Comparison of ENCODE assay signal across 9 mouse cellular contexts in genomic region chr10:79716254-79716987, GRCm38 (mm10). TPM values are rescaled to one million over a fixed set of nuclear protein-coding genes. Genes with fewer than 3 reads are reported as not detected.
DNase-seq lines count a peak whose midpoint lies in the region; ATAC-seq and TF ChIP-seq lines count a peak whose summit lies in the region.
"Had no signal": no experiment of that assay in that cellular context is flagged by ENCODE, and none has a peak within 500 bp of the region (broad histone marks: within the 10 kb centered on the region; RNA-seq: fewer than 3 reads in every experiment).

Gene Hcn2, plus strand, starts transcription at chr10:79716634.

- TF ChIP-seq CTCF in midbrain, postnatal 0 days (IDR thresholded peaks at IDR 0.05) = no peak

- H3K4me2 ChIP-seq in forebrain, embryonic 14.5 days (ENCODE audit: low read length) = peak within 1 kb of the TSS; percentile 95
- H3K4me2 ChIP-seq in midbrain, postnatal 0 days (ENCODE audit: low read depth, low read length, poor library complexity, severe bottlenecking) = peak within 1 kb of the TSS; percentile 66

- peak within 1 kb of the TSS; percentile 69 for H3K9ac ChIP-seq in forebrain, embryonic 14.5 days (ENCODE audit: low read length)
- H3K9ac ChIP-seq in midbrain, postnatal 0 days (replicated peaks; ENCODE audit: low read length, poor library complexity, severe bottlenecking) = peak within 1 kb of the TSS; percentile 84

- 1% methylated on average over 49 of the region's 91 CpGs for WGBS in forebrain, embryonic 14.5 days
- 2% methylated on average over 34 of the region's 91 CpGs for WGBS in midbrain, postnatal 0 days

- peak within 1 kb of the TSS; percentile 53 for H3K4me3 ChIP-seq in brown adipose tissue, adult 24 weeks (ENCODE audit: insufficient read depth, low read depth, low read length)
- peak within 1 kb of the TSS; percentile 59 for H3K4me3 ChIP-seq in forebrain, embryonic 14.5 days (ENCODE audit: low read depth, low read length)
- peak within 1 kb of the TSS; percentile 83 for H3K4me3 ChIP-seq in midbrain, postnatal 0 days (ENCODE audit: low read depth, low read length)

- H3K4me1 ChIP-seq in brown adipose tissue, adult 24 weeks (ENCODE audit: control insufficient read depth, insufficient read depth, insufficient read length, low read length) = peaks cover 3% of the 10 kb centered on the region; the same call in 1 of the 2 replicates
- peaks cover 3% of the 10 kb centered on the region; the same call in 1 of the 2 replicates for H3K4me1 ChIP-seq in forebrain, embryonic 14.5 days (ENCODE audit: control insufficient read depth, insufficient read depth, low read length)
- H3K4me1 ChIP-seq in midbrain, postnatal 0 days (ENCODE audit: insufficient read depth, low read length) = no peaks in the 10 kb centered on the region; the same call in 1 of the 2 replicates

- H3K9me3 ChIP-seq in forebrain, embryonic 14.5 days (replicated peaks; ENCODE audit: control insufficient read depth, low read length) = no peaks in the 10 kb centered on the region
- no peaks in the 10 kb centered on the region for H3K9me3 ChIP-seq in midbrain, postnatal 0 days (ENCODE audit: low read length)

- DNase-seq in layer of hippocampus, adult 8-10 months (ENCODE audit: low spot score in 2 of 2) = no peak
- no peak for DNase-seq in layer of hippocampus, adult 9-11 months
- no peak for DNase-seq in forebrain, embryonic 14.5 days (ENCODE audit: low spot score)
- no peak for DNase-seq in layer of hippocampus, postnatal 14 days (ENCODE audit: low spot score in 2 of 2)
- no peak for DNase-seq in midbrain, postnatal 0 days (ENCODE audit: low spot score)
- no peak for DNase-seq in thymus, adult 18-20 months
- no peak for DNase-seq in frontal cortex, postnatal 36 days (ENCODE audit: low spot score in 2 of 2)

- H3K36me3 ChIP-seq in forebrain, embryonic 14.5 days (ENCODE audit: control insufficient read depth, insufficient read depth, low read length) = peaks cover 8% of the 10 kb centered on the region
- peaks cover 5% of the 10 kb centered on the region for H3K36me3 ChIP-seq in midbrain, postnatal 0 days (ENCODE audit: insufficient read depth, low read length)

- H3K27me3 ChIP-seq in forebrain, embryonic 14.5 days (replicated peaks; ENCODE audit: control insufficient read depth, insufficient read depth, low read length) = peaks cover 40% of the 10 kb centered on the region
- H3K27me3 ChIP-seq in midbrain, postnatal 0 days (ENCODE audit: insufficient read depth, low read length) = no peaks in the 10 kb centered on the region

- H3K27ac ChIP-seq in brown adipose tissue, adult 24 weeks (replicated peaks; ENCODE audit: low read depth, low read length) = no peak within 1 kb of the TSS
- no peak within 1 kb of the TSS for H3K27ac ChIP-seq in forebrain, embryonic 14.5 days (ENCODE audit: low read depth, low read length)
- peak within 1 kb of the TSS; percentile 63 for H3K27ac ChIP-seq in midbrain, postnatal 0 days (ENCODE audit: low read depth, low read length)

- peak; percentile 67 for ATAC-seq in forebrain, embryonic 14.5 days
- ATAC-seq in midbrain, postnatal 0 days (ENCODE audit: low FRiP score) = peak; percentile 55

RNA-seq across cellular contexts. Expression of gene Hcn2, which starts in this region (rescaled TPM):
- 100 to 1,000 TPM; 120 to 128 (median 121) TPM for total RNA-seq in layer of hippocampus, adult 8-10 months (2022)
- 0.52 TPM in 1 of 2 replicates, not detected in the other for polyA plus RNA-seq in brown adipose tissue, adult 24 weeks (2012; ENCODE audit: insufficient read depth, insufficient read length, missing spikeins)
- polyA plus RNA-seq in forebrain, embryonic 14.5 days (2014; fragmentation: Nextera tagmentation; extraction: Ambion mirVana) = 0.32 and 0.56 TPM in 2 replicates
- total RNA-seq in layer of hippocampus, postnatal 14 days (2021) = 10 to 100 TPM; 89.2 to 96.6 TPM
- 60.9 and 66.1 TPM in 2 replicates for total RNA-seq in midbrain, postnatal 0 days (2014; rRNA removed)
- polyA plus RNA-seq in midbrain, postnatal 0 days (2015; fragmentation: Nextera tagmentation; extraction: Ambion mirVana) = 5.0 TPM in 2 replicates
- total RNA-seq: neutrophil, adult 5-6 weeks had no signal

Comparison
In these comparisons a context has a peak if more than half of its experiments do, and no peak if none do; other contexts are left out.
1. Peak in ATAC-seq, H3K4me3 ChIP-seq, H3K9ac ChIP-seq and H3K4me2 ChIP-seq in forebrain, embryonic 14.5 days; RNA of the gene not detected or under 1 TPM.